Mouse (Mus musculus): ENCODE measurements around the gene Efna1.
A peak's percentile ranks its signal among the peaks of the same experiment; 100 is the strongest.

The Efna1 gene

DNA sequence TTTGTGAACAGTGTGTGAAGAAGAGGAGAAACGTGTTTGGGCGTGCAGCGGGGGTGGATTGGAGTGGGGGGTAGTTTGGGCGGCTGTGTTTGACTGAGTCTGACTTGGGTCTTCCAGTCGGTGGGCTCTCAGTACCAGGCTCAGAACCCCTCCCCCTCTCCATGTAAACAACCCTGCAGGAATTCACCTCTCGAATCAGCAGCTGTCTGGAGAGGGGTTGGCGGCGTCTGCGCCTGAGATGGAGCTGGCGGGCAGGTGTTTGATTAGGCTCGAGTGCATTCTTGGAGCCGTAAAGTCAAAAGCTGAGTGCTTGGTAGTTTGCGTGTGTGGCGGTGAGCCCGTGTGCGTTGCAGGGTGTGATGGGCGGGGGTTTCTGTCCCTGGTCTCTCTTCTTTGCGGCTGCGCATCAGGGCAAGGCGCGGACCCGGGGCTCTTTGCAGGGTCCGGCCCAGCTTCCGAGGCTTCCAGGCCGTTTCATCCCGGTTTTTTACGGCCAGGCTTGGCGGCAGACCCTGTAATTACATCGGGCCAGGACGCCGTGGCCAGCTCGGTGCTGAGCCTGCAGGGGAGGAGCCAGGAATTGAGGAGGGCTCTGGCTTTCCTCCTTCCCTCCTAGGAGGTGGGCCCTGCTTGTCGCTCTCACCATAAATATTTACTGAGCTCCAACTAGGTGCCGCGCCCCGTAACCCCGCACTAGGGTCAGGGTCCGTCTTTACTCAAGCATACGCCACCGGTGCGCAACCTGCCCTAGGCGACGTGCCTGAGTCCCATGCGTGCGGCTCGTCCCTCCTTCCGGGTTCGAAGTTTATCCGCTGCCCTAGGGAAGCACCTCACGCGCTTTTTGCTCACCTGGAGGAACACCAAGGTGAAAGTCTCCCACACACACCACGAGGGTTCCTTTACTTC is at the start of gene Efna1:
Gene Efna1, minus strand, starts transcription at position 537 of the 906 bp plus-strand sequence.
- DNase-seq (ENCODE audit: low spot score) = peak; percentile 69

DNA sequence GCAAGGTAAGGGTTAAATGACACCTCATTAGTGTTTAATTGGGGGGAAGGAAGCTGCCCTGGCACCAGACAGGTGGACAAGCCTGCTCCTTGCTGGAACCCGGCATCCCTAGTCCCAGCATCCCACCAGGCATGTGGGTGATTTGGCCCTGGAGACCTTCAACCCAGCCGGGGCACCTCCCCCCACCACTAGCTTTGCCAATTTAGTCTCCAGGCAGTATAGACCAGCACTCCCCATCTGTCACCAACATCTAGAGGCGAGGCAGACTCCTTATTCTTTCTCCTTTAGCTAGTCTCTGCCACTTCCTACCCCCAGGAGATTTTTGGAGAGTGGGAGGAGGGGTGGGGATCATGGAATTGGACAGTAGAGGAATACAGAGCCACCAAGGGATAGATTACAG is 49.4 kb upstream of the Efna1 start:
- DNase-seq (ENCODE audit: low spot score) = no peak

DNA sequence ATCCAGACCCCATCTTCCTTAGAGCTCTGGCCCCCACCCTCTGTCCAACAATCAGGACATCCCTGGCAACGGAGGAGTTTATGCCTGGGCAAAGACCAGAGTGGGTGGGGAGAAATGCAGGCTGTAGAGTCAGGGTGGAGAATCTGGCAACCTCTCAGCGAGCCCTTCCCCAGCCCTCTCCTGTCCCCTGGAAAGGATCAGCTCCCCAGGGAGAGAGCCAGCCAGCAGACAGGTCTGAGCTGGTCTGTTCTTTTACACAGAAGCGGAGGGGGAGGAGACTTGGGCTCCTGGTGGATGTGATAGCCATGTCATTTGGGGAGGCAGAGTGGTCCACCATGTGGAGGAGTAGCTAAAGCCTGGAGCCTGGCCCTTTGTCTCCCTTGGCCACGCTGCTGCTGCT is 47.7 kb upstream of the Efna1 start:
- DNase-seq (ENCODE audit: low spot score) = peak; percentile 78

DNA sequence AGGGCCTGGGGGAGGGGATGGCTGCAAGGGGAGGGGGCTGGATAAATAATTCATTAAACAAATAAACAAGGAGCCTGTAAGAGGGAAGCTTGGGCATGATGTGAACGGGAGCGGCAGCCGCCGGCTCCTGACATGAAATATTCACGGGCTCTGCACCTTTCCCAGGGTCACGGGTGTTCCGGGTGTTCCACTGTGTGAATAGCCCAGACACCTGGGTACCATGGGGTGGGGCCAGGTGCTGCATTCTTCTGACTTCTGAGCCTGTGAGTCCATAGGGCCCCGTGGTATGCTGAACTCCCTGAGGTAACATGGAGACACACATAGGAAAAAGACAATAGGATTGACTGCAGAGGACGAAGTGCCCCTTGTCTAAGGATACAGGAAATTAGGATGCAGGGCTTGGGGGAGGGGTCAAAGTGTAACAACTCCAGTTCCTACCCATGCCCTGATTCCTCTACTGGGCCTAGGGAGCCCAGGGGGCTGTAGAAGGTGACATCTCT is 46.5 kb upstream of the Efna1 start:
- no peak for DNase-seq (ENCODE audit: low spot score)

DNA sequence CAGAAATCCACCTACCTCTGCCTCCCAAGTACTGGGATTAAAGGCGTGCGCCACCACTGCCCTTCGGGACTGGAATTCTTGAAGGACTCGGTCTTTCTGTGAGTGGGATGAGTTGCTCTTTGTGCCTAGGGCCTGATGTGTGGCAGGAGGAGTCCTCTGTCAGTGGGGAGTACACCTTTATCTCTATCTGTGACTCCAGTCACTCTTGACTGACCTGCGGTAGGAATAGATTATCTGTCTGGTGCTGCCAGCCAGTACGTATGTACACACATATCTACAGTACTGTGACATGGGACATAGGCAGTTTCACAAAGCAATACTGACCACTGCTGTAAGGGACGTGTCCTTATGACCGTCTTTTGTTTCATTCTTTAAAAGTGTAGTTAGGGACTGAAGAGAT is 44.9 kb upstream of the Efna1 start:
- no peak for DNase-seq (ENCODE audit: low spot score)

GRCm38 (mm10) chr3:89322514-89323165 is 41.7 kb upstream of the Efna1 start, which contains the start of gene Efna3:
Gene Efna3, minus strand, starts transcription at chr3:89322965.
- DNase-seq (ENCODE audit: low spot score) = peak; percentile 68

GRCm38 (mm10) chr3:89322131-89322500 is 41.2 kb upstream of the Efna1 start:
- DNase-seq (ENCODE audit: low spot score) = no peak

DNA sequence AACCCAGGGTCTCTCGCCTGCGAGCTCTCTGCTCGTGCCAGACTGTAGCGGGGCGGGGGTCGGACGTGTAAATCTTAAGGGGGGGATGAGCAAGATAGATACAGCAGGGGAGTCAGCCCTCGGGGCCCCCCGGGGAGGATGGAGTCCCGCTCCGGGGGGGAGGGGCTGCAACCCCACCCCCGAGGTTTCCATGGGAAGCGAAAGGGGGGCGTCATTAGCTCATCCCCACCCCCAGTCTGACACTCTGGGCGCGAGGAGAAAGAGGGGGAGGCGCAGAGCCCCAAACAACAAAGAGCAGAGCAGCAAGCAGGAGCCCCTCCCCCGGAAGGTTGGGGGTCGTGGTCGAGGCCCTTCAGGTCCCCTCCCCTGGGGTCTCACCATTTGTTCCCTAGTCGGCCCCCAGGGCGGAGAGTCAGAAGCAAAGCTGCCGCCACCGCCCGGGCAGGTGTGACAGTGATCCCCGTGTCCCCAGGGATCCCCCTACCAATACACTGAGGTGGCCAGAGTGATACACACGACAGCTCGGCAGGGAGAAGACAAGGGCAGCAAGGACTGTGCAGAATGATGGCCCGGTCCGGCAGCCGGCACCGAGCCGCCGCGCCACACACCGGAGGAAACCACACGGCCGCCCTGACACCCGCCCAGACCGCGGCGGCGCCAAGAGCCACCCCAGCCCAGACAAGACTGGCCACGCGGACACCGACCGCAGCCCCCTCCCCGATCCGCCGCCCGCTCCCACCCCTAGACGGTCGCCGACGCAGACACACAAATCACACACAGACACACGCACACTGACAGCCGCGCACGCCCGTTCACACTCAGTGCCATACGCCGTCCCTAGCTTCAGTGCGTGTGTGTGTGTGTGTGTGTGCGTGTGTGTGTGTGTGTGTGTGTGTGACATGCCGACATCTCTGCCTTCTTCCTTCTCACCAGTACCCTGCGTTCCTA is 40.5 kb upstream of the Efna1 start:
- DNase-seq (ENCODE audit: low spot score) = no peak

- peak; percentile 80 for DNase-seq (ENCODE audit: low spot score)
Measured at GRCm38 (mm10) chr3:89320581-89321182, 39.7 kb upstream of the Efna1 start.

GRCm38 (mm10) chr3:89319591-89320350 is 38.8 kb upstream of the Efna1 start:
- DNase-seq (ENCODE audit: low spot score) = no peak

DNA sequence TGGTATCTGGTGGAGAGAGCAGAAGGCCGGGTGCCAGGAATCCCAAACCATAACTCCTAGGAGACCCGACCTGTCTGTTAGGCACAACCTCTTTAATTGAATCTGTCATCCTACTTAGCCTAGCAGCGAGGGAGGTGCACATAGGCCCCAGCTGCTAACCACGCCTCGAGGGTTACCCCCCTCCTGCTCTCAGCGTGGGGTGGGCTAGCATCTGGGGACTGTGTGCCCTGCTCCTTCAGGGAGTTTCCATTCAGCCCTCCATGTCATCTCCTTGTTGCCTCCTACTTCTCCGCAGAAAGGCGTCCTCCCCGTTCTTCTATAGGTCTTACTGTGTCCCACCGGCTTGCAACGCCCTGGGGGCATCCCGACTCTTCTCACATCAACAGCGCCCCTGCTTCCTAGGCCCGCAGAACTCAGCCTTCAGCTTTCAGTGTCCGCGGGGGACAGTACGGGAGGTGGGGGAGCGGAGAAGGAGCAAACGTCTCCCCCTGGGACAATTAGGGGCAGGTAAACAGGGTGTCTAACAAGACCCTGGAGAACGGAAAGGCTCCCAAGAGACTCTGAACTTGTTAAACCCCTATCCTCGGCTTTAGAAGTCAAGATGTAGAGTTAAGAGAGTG is 38.1 kb upstream of the Efna1 start:
- DNase-seq (ENCODE audit: low spot score) = no peak

GRCm38 (mm10) chr3:89318316-89318715 is 37.4 kb upstream of the Efna1 start:
- DNase-seq (ENCODE audit: low spot score) = no peak

DNA sequence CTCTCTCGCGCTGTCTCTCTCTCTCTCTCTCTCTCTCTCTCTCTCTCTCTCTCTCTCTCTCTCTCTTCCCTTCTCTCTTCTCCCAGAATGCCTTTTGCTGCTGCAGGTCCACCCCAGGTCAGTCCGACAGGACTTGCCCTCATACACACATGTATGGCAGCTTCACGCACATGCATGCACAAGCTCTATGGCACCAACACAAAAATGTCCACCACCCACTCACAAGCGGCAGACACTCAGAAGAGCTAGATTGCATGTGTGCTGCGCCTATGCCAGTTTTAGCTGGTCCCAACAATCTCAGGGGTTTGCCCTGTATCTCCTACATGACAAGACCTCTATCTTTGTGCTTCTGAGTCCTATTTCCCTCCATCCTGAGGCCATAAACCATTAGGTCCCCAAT is 36.3 kb upstream of the Efna1 start:
- DNase-seq (ENCODE audit: low spot score) = no peak

DNA sequence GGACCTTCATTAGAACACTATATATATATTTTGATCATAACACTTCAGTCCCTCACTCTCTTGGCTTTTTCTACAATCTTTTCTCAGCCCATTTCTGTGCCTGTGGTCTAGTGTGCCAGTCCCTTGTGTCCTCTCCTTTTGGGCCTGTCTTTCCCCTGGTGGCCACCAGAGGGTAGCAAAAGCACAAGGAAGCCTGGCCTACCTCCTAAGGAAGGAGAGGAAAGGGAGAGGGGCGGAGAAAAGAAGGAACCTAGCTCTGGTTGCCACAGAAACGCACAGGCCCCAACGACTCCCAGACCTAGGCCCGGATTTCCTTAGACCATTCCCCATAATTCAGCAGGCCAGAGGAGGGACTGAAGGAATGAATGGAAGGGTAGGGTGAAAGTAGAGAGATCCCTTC is 35.9 kb upstream of the Efna1 start:
- peak; percentile 92 for DNase-seq (ENCODE audit: low spot score)

GRCm38 (mm10) chr3:89315930-89316831 is 35.2 kb upstream of the Efna1 start:
- DNase-seq (ENCODE audit: low spot score) = no peak

- DNase-seq (ENCODE audit: low spot score) = peak; percentile 92
Measured at GRCm38 (mm10) chr3:89315195-89315929, 34.4 kb upstream of the Efna1 start.

DNA sequence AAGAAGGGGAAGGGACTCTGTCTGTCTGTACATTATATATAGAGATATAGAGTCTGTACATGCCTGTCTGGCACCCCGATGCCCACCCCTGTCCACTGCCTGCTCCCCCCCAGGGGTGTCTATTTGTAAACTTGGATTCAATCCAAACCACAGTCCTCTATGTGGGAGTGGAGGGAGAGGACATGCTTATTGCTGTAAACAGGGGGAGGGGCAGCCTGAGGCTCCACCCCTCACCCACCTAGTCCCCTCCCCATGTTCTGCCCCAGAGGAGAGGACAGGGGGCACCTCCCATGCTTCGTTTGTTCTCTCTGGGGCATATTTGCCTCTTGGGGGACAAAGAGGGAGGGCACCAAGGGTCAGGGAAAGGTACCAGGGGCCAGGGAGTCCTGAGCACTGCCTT is 33.8 kb upstream of the Efna1 start:
- DNase-seq (ENCODE audit: low spot score) = no peak

- DNase-seq (ENCODE audit: low spot score) = no peak
Measured at GRCm38 (mm10) chr3:89314340-89314739, 33.4 kb upstream of the Efna1 start.

- peak; percentile 88 for DNase-seq (ENCODE audit: low spot score)
Measured at GRCm38 (mm10) chr3:89308089-89308488, 27.1 kb upstream of the Efna1 start.

Measured in MN1 (cell line).